Mouse (Mus musculus) midbrain, embryonic 14.5 days (tissue): ENCODE measurements around the gene Fhod1. TPM values are rescaled to one million over a fixed set of nuclear protein-coding genes. Genes with fewer than 3 reads are reported as not detected.

Experiments
- ATAC-seq: fragments of 200-750 bp; cut with Nextera tagmentation; 2 replicates; pipeline ENCODE4 v1.8.0; 2017; ENCODE audit warnings: moderate number of reproducible peaks, moderate library complexity; ENCODE audit not compliant: low FRiP score, low TSS enrichment
- DNase-seq: peaks from one replicate; pipeline ENCODE4 v3.0.0-alpha.2; 2015
- H3K27ac ChIP-seq: fragments of 300-500 bp; sonication (generic); replicated peaks from 2 replicates; pipeline ENCODE4 v1.5.1; 2014; ENCODE audit warnings: mild to moderate bottlenecking, low read depth, low read length, moderate library complexity
- H3K27me3 ChIP-seq: fragments of 300-500 bp; sonication (generic); 2 replicates; pipeline ENCODE4 v1.6.1; 2014; ENCODE audit warnings: low read length, control low read depth, mixed read lengths; ENCODE audit not compliant: control insufficient read depth, insufficient read depth
- H3K36me3 ChIP-seq: fragments of 300-500 bp; sonication (generic); 2 replicates; pipeline ENCODE4 v1.6.1; 2014; ENCODE audit warnings: low read length, control low read depth; ENCODE audit not compliant: control insufficient read depth, insufficient read depth
- H3K4me1 ChIP-seq: fragments of 300-500 bp; sonication (generic); 2 replicates; pipeline ENCODE4 v1.6.1; 2014; ENCODE audit warnings: mild to moderate bottlenecking, antibody characterized with exemption, low read length, control low read depth; ENCODE audit not compliant: control insufficient read depth, insufficient read depth
- H3K4me2 ChIP-seq: fragments of 300-500 bp; sonication (generic); 2 replicates; pipeline ENCODE4 v1.6.1; 2014; ENCODE audit warnings: mild to moderate bottlenecking, low read length, moderate library complexity
- H3K4me3 ChIP-seq: fragments of 300-500 bp; sonication (generic); replicated peaks from 2 replicates; pipeline ENCODE4 v1.5.1; 2014; ENCODE audit warnings: low read depth, low read length
- H3K9ac ChIP-seq: fragments of 300-500 bp; sonication (generic); replicated peaks from 2 replicates; pipeline ENCODE4 v1.6.1; 2014; ENCODE audit warnings: mild to moderate bottlenecking, low read length, moderate library complexity
- H3K9me3 ChIP-seq: fragments of 300-500 bp; sonication (generic); 2 replicates; pipeline ENCODE4 v1.6.1; 2016; ENCODE audit warnings: low read length, control low read depth, mixed read lengths; ENCODE audit not compliant: control insufficient read depth
- WGBS: fragments of 180-500 bp; shearing (Covaris S2); extraction: QIAGEN DNeasy Blood & Tissue Kit; methylation state at CpG from one replicate; pipeline ENCODE4 v1.1.7; 2014; 5-methylcytosine and 5-hydroxymethylcytosine counted together
- polyA plus RNA-seq: library from polyadenylated mRNA; unstranded; fragments of >200 nt; fragmentation: Nextera tagmentation; extraction: Ambion mirVana; gene quantifications from 2 replicates; pipeline ENCODE4 v1.2.1, GENCODE M21; 2014

The Fhod1 gene
- polyA plus RNA-seq, 1 experiment from 2014 or later = 0.84 TPM

- ATAC-seq = no peak
- 78% methylated on average over 7 of the region's 7 CpGs for WGBS
- Histone ChIP-seq H3K27me3 (no peaks in the 10 kb centered on the region; the same call in 1 of the 2 replicates), H3K4me3 (no peak overlapping the region), H3K27ac (no peak overlapping the region), H3K4me2 (no peak overlapping the region), H3K9me3 (no peaks in the 10 kb centered on the region), H3K36me3 (no peaks in the 10 kb centered on the region), H3K9ac (no peak overlapping the region), H3K4me1 (peaks cover 25% of the 10 kb centered on the region)
- no peak for DNase-seq
These were observed 2.4 kb downstream of the Fhod1 start for GRCm38 (mm10) chr8:105345061-105345975.

GRCm38 (mm10) chr8:105343791-105344574 is 3.8 kb downstream of the Fhod1 start:
- no peak overlapping the region for H3K27ac ChIP-seq
- no peaks in the 10 kb centered on the region for H3K9me3 ChIP-seq
- 77% methylated on average over 7 of the region's 8 CpGs for WGBS
- DNase-seq (no peak), ATAC-seq (no peak)
- H3K27me3 ChIP-seq = no peaks in the 10 kb centered on the region; the same call in 1 of the 2 replicates
- peaks cover 18% of the 10 kb centered on the region; the same call in 1 of the 2 replicates for H3K4me1 ChIP-seq
- no peak overlapping the region for H3K4me3 ChIP-seq
- H3K36me3 ChIP-seq = no peaks in the 10 kb centered on the region
- H3K9ac ChIP-seq = no peak overlapping the region
- no peak overlapping the region for H3K4me2 ChIP-seq

DNA sequence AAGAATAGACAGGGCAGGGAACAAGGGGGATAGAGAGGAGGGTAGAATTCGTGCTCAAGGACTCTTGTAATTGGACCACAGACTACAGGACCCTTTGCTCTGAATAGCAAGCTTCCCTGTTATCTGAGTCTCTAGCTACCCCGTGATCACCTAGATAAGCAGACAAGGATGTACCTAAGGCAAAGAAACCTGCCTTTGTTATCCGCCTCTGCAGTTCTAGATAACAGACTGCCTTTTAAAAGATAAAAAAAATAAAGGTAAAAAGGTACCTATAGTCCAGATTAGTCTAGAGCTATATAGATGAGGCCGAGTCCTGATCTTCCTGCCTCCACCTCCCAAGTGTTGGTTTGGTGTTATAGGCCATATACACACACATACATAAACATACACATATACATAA is 5.0 kb downstream of the Fhod1 start:
- Histone ChIP-seq H3K9me3 (no peaks in the 10 kb centered on the region), H3K27me3 (no peaks in the 10 kb centered on the region; the same call in 1 of the 2 replicates), H3K9ac (no peak overlapping the region), H3K27ac (no peak overlapping the region), H3K4me2 (no peak overlapping the region), H3K36me3 (no peaks in the 10 kb centered on the region), H3K4me3 (no peak overlapping the region), H3K4me1 (peaks cover 13% of the 10 kb centered on the region; the same call in 1 of the 2 replicates)
- 80% methylated on average over 4 of the region's 4 CpGs for WGBS
- DNase-seq (no peak), ATAC-seq (no peak)

GRCm38 (mm10) chr8:105341399-105341798 is 6.4 kb downstream of the Fhod1 start:
- H3K4me1 ChIP-seq = 0 out of 2 replicates have a peak, but pooled peaks cover under 1% of the 10 kb centered on the region
- WGBS = 44% methylated on average over 8 of the region's 8 CpGs
- no peak for ATAC-seq
- no peak overlapping the region for H3K27ac ChIP-seq
- H3K27me3 ChIP-seq = no peaks in the 10 kb centered on the region
- DNase-seq = peak; percentile 38
- H3K9ac ChIP-seq = no peak overlapping the region
- 0 out of 2 replicates have a peak, but pooled peaks cover 4% of the 10 kb centered on the region for H3K36me3 ChIP-seq
- H3K4me2 ChIP-seq = no peak overlapping the region
- H3K9me3 ChIP-seq = no peaks in the 10 kb centered on the region
- no peak overlapping the region for H3K4me3 ChIP-seq

DNA sequence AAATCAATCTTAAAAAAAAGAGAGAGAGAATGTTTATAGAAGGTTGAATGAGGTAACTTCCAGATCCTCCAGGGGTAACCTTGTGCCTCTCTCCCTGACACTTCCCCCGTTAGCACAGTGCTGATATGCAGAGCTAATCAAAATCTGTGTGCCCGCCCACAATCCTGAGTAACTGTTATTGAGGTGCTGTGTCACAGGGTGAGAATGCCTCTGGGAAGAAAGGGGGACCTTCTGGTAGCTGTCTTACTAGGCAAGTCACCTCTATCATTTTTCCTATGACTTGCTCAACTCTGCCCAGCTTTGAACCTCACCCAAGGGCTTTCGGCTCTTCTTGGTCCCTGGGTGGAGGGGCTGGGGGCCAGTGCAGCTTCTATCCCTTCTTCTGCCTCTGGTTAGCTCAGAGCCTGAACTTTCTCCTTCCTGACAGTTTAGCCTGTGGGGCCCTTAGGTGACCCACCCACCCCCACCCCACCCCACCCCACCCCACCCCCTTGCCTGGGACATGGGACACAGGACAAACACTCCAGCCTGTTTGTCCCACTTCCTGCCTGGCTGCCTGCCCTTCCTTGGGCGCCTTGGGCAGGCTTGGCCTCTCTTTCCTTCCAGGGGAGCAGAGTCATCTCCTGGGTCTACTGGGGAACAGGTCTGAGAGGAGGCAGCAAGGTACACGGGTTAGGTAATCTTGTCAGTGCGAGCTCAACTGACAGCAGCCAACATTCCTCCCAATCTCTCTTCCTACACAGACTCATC is 7.7 kb downstream of the Fhod1 start:
- 87% methylated on average over 6 of the region's 6 CpGs for WGBS
- DNase-seq = no peak

DNA sequence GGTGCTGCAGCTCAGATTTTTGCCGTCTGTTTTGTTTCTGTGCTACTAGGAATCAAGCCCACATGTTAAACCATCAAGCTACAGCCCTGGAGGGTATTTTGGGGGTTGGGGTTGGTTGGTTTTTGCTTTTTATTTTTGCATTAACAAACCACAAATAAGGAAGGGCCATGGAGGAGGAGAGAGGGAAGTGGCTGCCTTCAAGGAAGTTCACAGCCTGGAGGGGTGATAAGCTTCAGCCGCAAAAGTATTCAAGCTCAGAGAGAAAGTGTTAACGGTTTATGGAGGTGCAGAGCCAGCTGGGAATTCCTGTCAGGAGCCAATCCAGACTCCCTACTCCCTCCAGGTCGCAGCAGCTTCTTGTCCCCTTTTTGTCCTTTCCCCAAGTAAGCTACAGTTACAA is 8.8 kb downstream of the Fhod1 start:
- no peak for ATAC-seq
- no peak for DNase-seq
- WGBS = 72% methylated on average over 4 of the region's 4 CpGs
- Histone ChIP-seq H3K4me3 (no peak overlapping the region), H3K27me3 (no peaks in the 10 kb centered on the region), H3K9me3 (no peaks in the 10 kb centered on the region), H3K9ac (no peak overlapping the region), H3K27ac (no peak overlapping the region), H3K4me1 (no peaks in the 10 kb centered on the region), H3K36me3 (peaks cover 12% of the 10 kb centered on the region; the same call in 1 of the 2 replicates), H3K4me2 (no peak overlapping the region)

More for the DNA sequence above, 7.7 kb downstream of the Fhod1 start:
- Histone ChIP-seq H3K4me1 (no peaks in the 10 kb centered on the region), H3K9me3 (no peaks in the 10 kb centered on the region), H3K4me2 (no peak overlapping the region), H3K27me3 (no peaks in the 10 kb centered on the region), H3K9ac (no peak overlapping the region), H3K4me3 (no peak overlapping the region), H3K27ac (no peak overlapping the region), H3K36me3 (0 out of 2 replicates have a peak, but pooled peaks cover 4% of the 10 kb centered on the region)
- ATAC-seq = no peak

- 45% methylated on average over 32 of the region's 32 CpGs for WGBS
- DNase-seq (peak; percentile 17), ATAC-seq (peak; percentile 22; the same call in 1 of the 2 replicates)
- Histone ChIP-seq H3K27me3 (no peaks in the 10 kb centered on the region), H3K9me3 (no peaks in the 10 kb centered on the region), H3K4me2 (peak overlapping the region; percentile 12; the same call in 1 of the 2 replicates), H3K4me1 (no peaks in the 10 kb centered on the region), H3K36me3 (peaks cover 17% of the 10 kb centered on the region), H3K27ac (no peak overlapping the region), H3K9ac (no peak overlapping the region), H3K4me3 (no peak overlapping the region)
These were observed 11.2 kb downstream of the Fhod1 start for GRCm38 (mm10) chr8:105336373-105337130.
